Mouse (Mus musculus): ENCODE data around the gene Nr2f2. TPM values are rescaled to one million over a fixed set of nuclear protein-coding genes. Genes with fewer than 3 reads are reported as not detected.

Nr2f2 gene
- polyA plus RNA-seq, 1 experiment = 193 TPM

GRCm38 (mm10) chr7:70356691-70357515 is 9.6 kb downstream of the Nr2f2 start:
- H3K4me1 ChIP-seq (ENCODE audit: control insufficient read depth, insufficient read depth, low read length) = peaks cover 9% of the 10 kb centered on the region; the same call in 1 of the 2 replicates
- H3K27ac ChIP-seq (ENCODE audit: insufficient read depth, low read depth, low read length) = peak overlapping the region; percentile 94
- DNase-seq = peak; percentile 74
- H3K27me3 ChIP-seq (replicated peaks; ENCODE audit: control insufficient read depth, insufficient read depth, low read length) = no peaks in the 10 kb centered on the region
- 16% methylated on average over 3 of the region's 3 CpGs for WGBS
- peak overlapping the region; percentile 97 for H3K4me3 ChIP-seq (ENCODE audit: insufficient read depth, low read depth, low read length)
- H3K36me3 ChIP-seq (ENCODE audit: control insufficient read depth, insufficient read depth, low read length) = peaks cover 19% of the 10 kb centered on the region
- TF ChIP-seq POLR2A (IDR thresholded peaks at IDR 0.05; ENCODE audit: low read depth, low read length) (no peak), CTCF (conservative IDR thresholded peaks at IDR 0.05; ENCODE audit: insufficient read depth, insufficient read length, low read depth, low read length) (no peak)

GRCm38 (mm10) chr7:70355691-70356568 is 10.6 kb downstream of the Nr2f2 start:
- Histone ChIP-seq H3K4me3 (ENCODE audit: insufficient read depth, low read depth, low read length) (peak overlapping the region; percentile 43), H3K4me1 (ENCODE audit: control insufficient read depth, insufficient read depth, low read length) (peaks cover 9% of the 10 kb centered on the region; the same call in 1 of the 2 replicates), H3K36me3 (ENCODE audit: control insufficient read depth, insufficient read depth, low read length) (peaks cover 19% of the 10 kb centered on the region), H3K27ac (ENCODE audit: insufficient read depth, low read depth, low read length) (peak overlapping the region; percentile 72), H3K27me3 (replicated peaks; ENCODE audit: control insufficient read depth, insufficient read depth, low read length) (no peaks in the 10 kb centered on the region)
- WGBS = 9% methylated on average over 5 of the region's 5 CpGs
- peak; percentile 20 for DNase-seq
- TF ChIP-seq POLR2A (IDR thresholded peaks at IDR 0.05; ENCODE audit: low read depth, low read length) (no peak), CTCF (conservative IDR thresholded peaks at IDR 0.05; ENCODE audit: insufficient read depth, insufficient read length, low read depth, low read length) (no peak)

GRCm38 (mm10) chr7:70355357-70355620 is 11.2 kb downstream of the Nr2f2 start:
- 16% methylated on average over 2 of the region's 2 CpGs for WGBS
- no peak for TF ChIP-seq CTCF (conservative IDR thresholded peaks at IDR 0.05; ENCODE audit: insufficient read depth, insufficient read length, low read depth, low read length)
- TF ChIP-seq POLR2A (IDR thresholded peaks at IDR 0.05; ENCODE audit: low read depth, low read length) = no peak
- DNase-seq = no peak
- Histone ChIP-seq H3K4me1 (ENCODE audit: control insufficient read depth, insufficient read depth, low read length) (peaks cover 9% of the 10 kb centered on the region; the same call in 1 of the 2 replicates), H3K27ac (ENCODE audit: insufficient read depth, low read depth, low read length) (peak overlapping the region; percentile 34), H3K27me3 (replicated peaks; ENCODE audit: control insufficient read depth, insufficient read depth, low read length) (no peaks in the 10 kb centered on the region), H3K4me3 (ENCODE audit: insufficient read depth, low read depth, low read length) (peak overlapping the region; percentile 39), H3K36me3 (ENCODE audit: control insufficient read depth, insufficient read depth, low read length) (peaks cover 19% of the 10 kb centered on the region)

GRCm38 (mm10) chr7:70354606-70355356 is 11.8 kb downstream of the Nr2f2 start:
- TF ChIP-seq POLR2A (IDR thresholded peaks at IDR 0.05; ENCODE audit: low read depth, low read length) (no peak), CTCF (conservative IDR thresholded peaks at IDR 0.05; ENCODE audit: insufficient read depth, insufficient read length, low read depth, low read length) (no peak)
- H3K4me1 ChIP-seq (ENCODE audit: control insufficient read depth, insufficient read depth, low read length) = peaks cover 9% of the 10 kb centered on the region; the same call in 1 of the 2 replicates
- no peaks in the 10 kb centered on the region for H3K27me3 ChIP-seq (replicated peaks; ENCODE audit: control insufficient read depth, insufficient read depth, low read length)
- H3K4me3 ChIP-seq (ENCODE audit: insufficient read depth, low read depth, low read length) = peak overlapping the region; percentile 39
- 9% methylated on average over 14 of the region's 14 CpGs for WGBS
- peaks cover 17% of the 10 kb centered on the region for H3K36me3 ChIP-seq (ENCODE audit: control insufficient read depth, insufficient read depth, low read length)
- DNase-seq = peak; percentile 46
- peak overlapping the region; percentile 34 for H3K27ac ChIP-seq (ENCODE audit: insufficient read depth, low read depth, low read length)

- H3K4me1 ChIP-seq (ENCODE audit: control insufficient read depth, insufficient read depth, low read length) = peaks cover 9% of the 10 kb centered on the region; the same call in 1 of the 2 replicates
- no peak overlapping the region for H3K27ac ChIP-seq (ENCODE audit: insufficient read depth, low read depth, low read length)
- TF ChIP-seq POLR2A (IDR thresholded peaks at IDR 0.05; ENCODE audit: low read depth, low read length) (no peak), CTCF (conservative IDR thresholded peaks at IDR 0.05; ENCODE audit: insufficient read depth, insufficient read length, low read depth, low read length) (no peak)
- WGBS = 12% methylated on average over 4 of the region's 4 CpGs
- DNase-seq = peak; percentile 43
- no peaks in the 10 kb centered on the region for H3K27me3 ChIP-seq (replicated peaks; ENCODE audit: control insufficient read depth, insufficient read depth, low read length)
- peak overlapping the region; percentile 32; the same call in 1 of the 2 replicates for H3K4me3 ChIP-seq (ENCODE audit: insufficient read depth, low read depth, low read length)
- peaks cover 17% of the 10 kb centered on the region for H3K36me3 ChIP-seq (ENCODE audit: control insufficient read depth, insufficient read depth, low read length)
Measured at GRCm38 (mm10) chr7:70353151-70353550, 13.4 kb downstream of the Nr2f2 start.

GRCm38 (mm10) chr7:70352617-70353016 is 13.9 kb downstream of the Nr2f2 start:
- Histone ChIP-seq H3K4me3 (ENCODE audit: insufficient read depth, low read depth, low read length) (peak overlapping the region; percentile 18; the same call in 1 of the 2 replicates), H3K36me3 (ENCODE audit: control insufficient read depth, insufficient read depth, low read length) (peaks cover 15% of the 10 kb centered on the region)
- WGBS = 22% methylated on average over 3 of the region's 3 CpGs

More at GRCm38 (mm10) chr7:70352617-70353016, 13.9 kb downstream of the Nr2f2 start:
- H3K27me3 ChIP-seq (replicated peaks; ENCODE audit: control insufficient read depth, insufficient read depth, low read length) = no peaks in the 10 kb centered on the region
- peaks cover 9% of the 10 kb centered on the region; the same call in 1 of the 2 replicates for H3K4me1 ChIP-seq (ENCODE audit: control insufficient read depth, insufficient read depth, low read length)
- peak overlapping the region; percentile 83 for H3K27ac ChIP-seq (ENCODE audit: insufficient read depth, low read depth, low read length)
- TF ChIP-seq CTCF (conservative IDR thresholded peaks at IDR 0.05; ENCODE audit: insufficient read depth, insufficient read length, low read depth, low read length) (no peak), POLR2A (IDR thresholded peaks at IDR 0.05; ENCODE audit: low read depth, low read length) (no peak)
- no peak for DNase-seq
